Mouse (Mus musculus): ENCODE measurements around the gene St7. TPM values are rescaled to one million over a fixed set of nuclear protein-coding genes. Genes with fewer than 3 reads are reported as not detected.
A peak's percentile ranks its signal among the peaks of the same experiment; 100 is the strongest.

St7 gene
- total RNA-seq, 2 experiments from 2014 or later, result 53.8 to 56.1 TPM

GRCm38 (mm10) chr6:17778648-17779202, 86.0 kb downstream of the St7 start:
- no peak for TF ChIP-seq CTCF (conservative IDR thresholded peaks at IDR 0.05)
- no peak for DNase-seq (ENCODE audit: low spot score in 2 of 2)
- Histone ChIP-seq H3K4me3 (no peak overlapping the region), H3K27ac (no peak overlapping the region)

GRCm38 (mm10) chr6:17783511-17783910, 90.8 kb downstream of the St7 start:
- Histone ChIP-seq H3K4me3 (no peak overlapping the region), H3K27ac (no peak overlapping the region)
- TF ChIP-seq CTCF (conservative IDR thresholded peaks at IDR 0.05), result no peak
- no peak for DNase-seq (ENCODE audit: low spot score in 2 of 2)

- no peak for TF ChIP-seq CTCF (conservative IDR thresholded peaks at IDR 0.05)
- no peak overlapping the region for H3K27ac ChIP-seq
- no peak for DNase-seq (ENCODE audit: low spot score in 2 of 2)
- H3K4me3 ChIP-seq, result no peak overlapping the region
These were observed 91.8 kb downstream of the St7 start for GRCm38 (mm10) chr6:17784523-17784922.

GRCm38 (mm10) chr6:17785248-17785647, 92.5 kb downstream of the St7 start:
- DNase-seq (ENCODE audit: low spot score in 2 of 2), result no peak
- Histone ChIP-seq H3K27ac (no peak overlapping the region), H3K4me3 (no peak overlapping the region)
- TF ChIP-seq CTCF (conservative IDR thresholded peaks at IDR 0.05), result no peak

GRCm38 (mm10) chr6:17787810-17788209, 95.1 kb downstream of the St7 start:
- Histone ChIP-seq H3K27ac (no peak overlapping the region), H3K4me3 (no peak overlapping the region)
- DNase-seq (ENCODE audit: low spot score in 2 of 2), result no peak
- no peak for TF ChIP-seq CTCF (conservative IDR thresholded peaks at IDR 0.05)

- DNase-seq (ENCODE audit: low spot score in 2 of 2), result no peak
- no peak overlapping the region for H3K27ac ChIP-seq
- no peak overlapping the region for H3K4me3 ChIP-seq
- TF ChIP-seq CTCF (conservative IDR thresholded peaks at IDR 0.05), result no peak
These were observed 97.5 kb downstream of the St7 start for GRCm38 (mm10) chr6:17790251-17790650.

- peak overlapping the region; percentile 32 for H3K27ac ChIP-seq
- no peak for TF ChIP-seq CTCF (conservative IDR thresholded peaks at IDR 0.05)
- H3K4me3 ChIP-seq, result no peak overlapping the region
- no peak for DNase-seq (ENCODE audit: low spot score in 2 of 2)
These were observed 100.7 kb downstream of the St7 start for GRCm38 (mm10) chr6:17793471-17793870.

GRCm38 (mm10) chr6:17797271-17797713, 104.6 kb downstream of the St7 start:
- TF ChIP-seq CTCF (conservative IDR thresholded peaks at IDR 0.05), result no peak
- Histone ChIP-seq H3K27ac (no peak overlapping the region), H3K4me3 (no peak overlapping the region)
- no peak for DNase-seq (ENCODE audit: low spot score in 2 of 2)

- no peak overlapping the region for H3K27ac ChIP-seq
- H3K4me3 ChIP-seq, result no peak overlapping the region
- no peak for TF ChIP-seq CTCF (conservative IDR thresholded peaks at IDR 0.05)
- no peak for DNase-seq (ENCODE audit: low spot score in 2 of 2)
These were observed 108.0 kb downstream of the St7 start for GRCm38 (mm10) chr6:17800694-17801093.

- no peak for TF ChIP-seq CTCF (conservative IDR thresholded peaks at IDR 0.05)
- DNase-seq (ENCODE audit: low spot score in 2 of 2), result no peak
- peak overlapping the region; percentile 29; the same call in 1 of the 2 replicates for H3K27ac ChIP-seq
- no peak overlapping the region for H3K4me3 ChIP-seq
These were observed 111.7 kb downstream of the St7 start for GRCm38 (mm10) chr6:17804468-17804867.

- DNase-seq (ENCODE audit: low spot score in 2 of 2), result no peak
- no peak for TF ChIP-seq CTCF (conservative IDR thresholded peaks at IDR 0.05)
- H3K4me3 ChIP-seq, result no peak overlapping the region
- no peak overlapping the region for H3K27ac ChIP-seq
These were observed 113.8 kb downstream of the St7 start for GRCm38 (mm10) chr6:17806569-17806968.

- Histone ChIP-seq H3K27ac (no peak overlapping the region), H3K4me3 (no peak overlapping the region)
- DNase-seq (ENCODE audit: low spot score in 2 of 2), result no peak
- TF ChIP-seq CTCF (conservative IDR thresholded peaks at IDR 0.05), result no peak
These were observed 118.3 kb downstream of the St7 start for GRCm38 (mm10) chr6:17811063-17811462.

- Histone ChIP-seq H3K4me3 (no peak overlapping the region), H3K27ac (no peak overlapping the region)
- no peak for DNase-seq (ENCODE audit: low spot score in 2 of 2)
- TF ChIP-seq CTCF (conservative IDR thresholded peaks at IDR 0.05), result no peak
These were observed 118.8 kb downstream of the St7 start for GRCm38 (mm10) chr6:17811531-17811930.

GRCm38 (mm10) chr6:17814074-17814649, 121.4 kb downstream of the St7 start:
- TF ChIP-seq CTCF (conservative IDR thresholded peaks at IDR 0.05), result peak; percentile 61
- no peak overlapping the region for H3K4me3 ChIP-seq
- no peak overlapping the region for H3K27ac ChIP-seq
- no peak for DNase-seq (ENCODE audit: low spot score in 2 of 2)
